Mouse (Mus musculus) E14TG2a.4 (cell line): ENCODE results near the gene Hcn2.

Source experiments
- CTCF ChIP-seq: conservative IDR thresholded peaks from 2 replicates; pipeline ENCODE4 v1.5.1; 2014; ENCODE audit warnings: low read length
- NANOG ChIP-seq: IDR thresholded peaks from 2 replicates; pipeline ENCODE4 v1.6.1; 2014; ENCODE audit warnings: borderline replicate concordance, low read length, mixed read lengths
- POU5F1 ChIP-seq: IDR thresholded peaks from 2 replicates; pipeline ENCODE4 v1.6.1; 2014; ENCODE audit warnings: low read length, borderline replicate concordance

GRCm38 (mm10) chr10:79736706-79737105 is 20.3 kb downstream of the Hcn2 start:
- TF ChIP-seq CTCF (no peak), NANOG (no peak), POU5F1 (no peak)
